In genomic region chr1:97661406-97662241, GRCm38 (mm10) we compare ENCODE assay signal across 8 mouse cellular contexts. TPM values are rescaled to one million over a fixed set of nuclear protein-coding genes. Genes with fewer than 3 reads are reported as not detected.
DNase-seq lines count a peak whose midpoint lies in the region; ATAC-seq and TF ChIP-seq lines count a peak whose summit lies in the region.

Gene D1Ertd622e (minus strand): TSS chr1:97662074.

- peaks cover 34% of the 10 kb centered on the region for H3K4me1 ChIP-seq in erythroblast, embryonic 14.5 days (ENCODE audit: control insufficient read depth)
- peaks cover 10% of the 10 kb centered on the region for H3K4me1 ChIP-seq in heart, embryonic 12.5 days (replicated peaks)
- no peaks in the 10 kb centered on the region for H3K4me1 ChIP-seq in kidney, postnatal 0 days (replicated peaks; ENCODE audit: insufficient read depth, low read length)
- H3K4me1 ChIP-seq in liver, embryonic 13.5 days (replicated peaks) = peaks cover 40% of the 10 kb centered on the region
- no peaks in the 10 kb centered on the region for H3K4me1 ChIP-seq in stomach, embryonic 15.5 days

- peak within 1 kb of the TSS; percentile 79 for H3K27ac ChIP-seq in heart, embryonic 12.5 days (ENCODE audit: poor library complexity, severe bottlenecking)
- peak within 1 kb of the TSS; percentile 87 for H3K27ac ChIP-seq in kidney, postnatal 0 days
- H3K27ac ChIP-seq in liver, embryonic 13.5 days = peak within 1 kb of the TSS; percentile 97
- peak within 1 kb of the TSS; percentile 90 for H3K27ac ChIP-seq in stomach, embryonic 15.5 days

- no peak for TF ChIP-seq CTCF in kidney, postnatal 0 days (IDR thresholded peaks at IDR 0.05; ENCODE audit: low read depth)

- peak within 1 kb of the TSS; percentile 96 for H3K4me2 ChIP-seq in heart, embryonic 12.5 days
- peak within 1 kb of the TSS; percentile 97 for H3K4me2 ChIP-seq in kidney, postnatal 0 days (ENCODE audit: low read length)
- peak within 1 kb of the TSS; percentile 83 for H3K4me2 ChIP-seq in liver, embryonic 13.5 days
- H3K4me2 ChIP-seq in stomach, embryonic 15.5 days = peak within 1 kb of the TSS; percentile 83

- H3K27me3 ChIP-seq in erythroblast, embryonic 14.5 days (ENCODE audit: control insufficient read depth) = peaks cover 23% of the 10 kb centered on the region
- H3K27me3 ChIP-seq in heart, embryonic 12.5 days (replicated peaks) = no peaks in the 10 kb centered on the region
- no peaks in the 10 kb centered on the region for H3K27me3 ChIP-seq in kidney, postnatal 0 days (ENCODE audit: insufficient read depth, low read length)
- peaks cover 4% of the 10 kb centered on the region for H3K27me3 ChIP-seq in liver, embryonic 13.5 days
- no peaks in the 10 kb centered on the region for H3K27me3 ChIP-seq in stomach, embryonic 15.5 days (replicated peaks)

- H3K9me3 ChIP-seq in erythroblast, embryonic 14.5 days (ENCODE audit: control insufficient read depth, low read length) = no peaks in the 10 kb centered on the region
- H3K9me3 ChIP-seq in heart, embryonic 12.5 days (replicated peaks) = no peaks in the 10 kb centered on the region
- H3K9me3 ChIP-seq in kidney, postnatal 0 days (replicated peaks; ENCODE audit: low read length) = no peaks in the 10 kb centered on the region
- no peaks in the 10 kb centered on the region for H3K9me3 ChIP-seq in liver, embryonic 13.5 days (replicated peaks)
- no peaks in the 10 kb centered on the region for H3K9me3 ChIP-seq in stomach, embryonic 15.5 days

- peak within 1 kb of the TSS; percentile 81 for H3K9ac ChIP-seq in heart, embryonic 12.5 days
- H3K9ac ChIP-seq in kidney, postnatal 0 days (ENCODE audit: low read depth, low read length) = peak within 1 kb of the TSS; percentile 79
- peak within 1 kb of the TSS; percentile 98 for H3K9ac ChIP-seq in liver, embryonic 13.5 days
- peak within 1 kb of the TSS; percentile 82 for H3K9ac ChIP-seq in stomach, embryonic 15.5 days

- peaks cover 35% of the 10 kb centered on the region for H3K36me3 ChIP-seq in erythroblast, embryonic 14.5 days (ENCODE audit: control insufficient read depth)
- no peaks in the 10 kb centered on the region for H3K36me3 ChIP-seq in heart, embryonic 12.5 days
- H3K36me3 ChIP-seq in kidney, postnatal 0 days (ENCODE audit: insufficient read depth, low read length) = no peaks in the 10 kb centered on the region
- H3K36me3 ChIP-seq in liver, embryonic 13.5 days = peaks cover 6% of the 10 kb centered on the region; the same call in 1 of the 2 replicates
- no peaks in the 10 kb centered on the region for H3K36me3 ChIP-seq in stomach, embryonic 15.5 days

- peak; percentile 60 for ATAC-seq in CD4-positive, CD25-positive, alpha-beta regulatory T cell, adult 4 months
- peak; percentile 90 for ATAC-seq in heart, embryonic 12.5 days (ENCODE audit: insufficient number of reproducible peaks, low FRiP score)
- ATAC-seq in kidney, postnatal 0 days (replicated peaks; ENCODE audit: low FRiP score, low read depth) = peak; percentile 92
- ATAC-seq in liver, embryonic 13.5 days (ENCODE audit: low read depth) = peak; percentile 84
- ATAC-seq in stomach, embryonic 15.5 days (ENCODE audit: insufficient read depth, low FRiP score, low read depth) = peak; percentile 92

- peak within 1 kb of the TSS; percentile 97 for H3K4me3 ChIP-seq in erythroblast, embryonic 14.5 days (replicated peaks)
- peak within 1 kb of the TSS; percentile 91 for H3K4me3 ChIP-seq in heart, embryonic 12.5 days
- peak within 1 kb of the TSS; percentile 87 for H3K4me3 ChIP-seq in kidney, postnatal 0 days (replicated peaks; ENCODE audit: low read depth, low read length)
- H3K4me3 ChIP-seq in liver, embryonic 13.5 days (replicated peaks) = peak within 1 kb of the TSS; percentile 94
- peak within 1 kb of the TSS; percentile 65 for H3K4me3 ChIP-seq in stomach, embryonic 15.5 days (replicated peaks)

- WGBS in heart, embryonic 12.5 days = under 1% methylated on average over 85 of the region's 106 CpGs
- 3% methylated on average over 85 of the region's 106 CpGs for WGBS in kidney, postnatal 0 days
- WGBS in liver, embryonic 13.5 days (ENCODE audit: insufficient replicate concordance) = under 1% methylated on average over 85 of the region's 106 CpGs
- 2% methylated on average over 89 of the region's 106 CpGs for WGBS in stomach, embryonic 15.5 days

- DNase-seq in brain, embryonic 18.5 days (ENCODE audit: low read depth, low spot score) = peak; percentile 76
- DNase-seq in kidney, postnatal 0 days (ENCODE audit: low spot score) = peak; percentile 84
- peak; percentile 73 for DNase-seq in liver, embryonic 13.5 days
- DNase-seq in neural tube, embryonic 10.5 days (ENCODE audit: extremely low spot score, low spot score) = peak; percentile 78

RNA-seq across cellular contexts. Expression of gene D1Ertd622e, which starts in this region (rescaled TPM):
- polyA plus RNA-seq in CD4-positive, CD25-positive, alpha-beta regulatory T cell, adult 4 months (2017; shearing (Covaris generic)) = 10 to 100 TPM; 15.2 to 16.1 TPM
- polyA plus RNA-seq in erythroblast, embryonic 14.5 days (2012) = 3.7 and 6.8 TPM in 2 replicates
- 9.3 and 11.4 TPM in 2 replicates for polyA plus RNA-seq in heart, embryonic 12.5 days (2016; fragmentation: Nextera tagmentation; extraction: Ambion mirVana)
- 21.5 and 22.1 TPM in 2 replicates for polyA plus RNA-seq in kidney, postnatal 0 days (2015; fragmentation: Nextera tagmentation; extraction: Ambion mirVana)
- polyA plus RNA-seq in liver, embryonic 13.5 days (2015; fragmentation: Nextera tagmentation; extraction: Ambion mirVana) = 40.9 and 51.1 TPM in 2 replicates
- polyA plus RNA-seq in stomach, embryonic 15.5 days (2015; fragmentation: Nextera tagmentation; extraction: Ambion mirVana) = 20.0 and 21.3 TPM in 2 replicates

Comparison
In these comparisons a context has a peak if more than half of its experiments do, and no peak if none do; other contexts are left out.
1. Peak in every context shown above with its lines: DNase-seq, ATAC-seq, H3K4me3 ChIP-seq and H3K27ac ChIP-seq.